Mouse (Mus musculus) gastrocnemius, postnatal 14 days (tissue): Measurements from ENCODE around the gene Cnpy2. TPM values are rescaled to one million over a fixed set of nuclear protein-coding genes. Genes with fewer than 3 reads are reported as not detected.
A peak's percentile ranks its signal among the peaks of the same experiment; 100 is the strongest.
"Not testable (repeated sequence)": the region's sequence is repeated elsewhere in the genome, so short reads cannot be mapped to it uniquely, and the experiment has no call there.

ENCODE experiments used
- DNase-seq: peaks from one replicate; pipeline ENCODE4 v3.0.0; 2021; ENCODE audit warnings: mixed read lengths
- intact Hi-C: fragments of 180-260 bp; cut with DNase I; formaldehyde crosslinking; loops from one replicate; pipeline ENCODE4 v1.15.1; 2025; ENCODE audit warnings: low total_unique reads
- long read RNA-seq, 2 experiments: library from polyadenylated mRNA; stranded (forward); transcript quantifications; one replicate each; pipeline ENCODE4 v2.0.0; 2021
- total RNA-seq, 2 experiments: library from RNA; stranded (reverse); gene quantifications; 2 replicates each; pipeline ENCODE4 v1.2.3; 2021

Gene Cnpy2
- total RNA-seq, result 10 to 100 TPM; 47.2 to 55.8 TPM
- long read RNA-seq, experiment 1, transcript Cnpy2-202 (6 exons, 1,383 nt), result major isoform, 20 of 21 reads
- long read RNA-seq, experiment 1, partial matches to known transcripts, result 0 of 21 reads
- long read RNA-seq, experiment 1, other reads (novel, unspliced or antisense), result 1 of 21 reads
- long read RNA-seq, experiment 2, transcript Cnpy2-202 (6 exons, 1,383 nt), result major isoform, 32 of 37 reads
- long read RNA-seq, experiment 2, partial matches to known transcripts, result 1 of 37 reads
- long read RNA-seq, experiment 2, other reads (novel, unspliced or antisense), result 3 of 37 reads

DNA sequence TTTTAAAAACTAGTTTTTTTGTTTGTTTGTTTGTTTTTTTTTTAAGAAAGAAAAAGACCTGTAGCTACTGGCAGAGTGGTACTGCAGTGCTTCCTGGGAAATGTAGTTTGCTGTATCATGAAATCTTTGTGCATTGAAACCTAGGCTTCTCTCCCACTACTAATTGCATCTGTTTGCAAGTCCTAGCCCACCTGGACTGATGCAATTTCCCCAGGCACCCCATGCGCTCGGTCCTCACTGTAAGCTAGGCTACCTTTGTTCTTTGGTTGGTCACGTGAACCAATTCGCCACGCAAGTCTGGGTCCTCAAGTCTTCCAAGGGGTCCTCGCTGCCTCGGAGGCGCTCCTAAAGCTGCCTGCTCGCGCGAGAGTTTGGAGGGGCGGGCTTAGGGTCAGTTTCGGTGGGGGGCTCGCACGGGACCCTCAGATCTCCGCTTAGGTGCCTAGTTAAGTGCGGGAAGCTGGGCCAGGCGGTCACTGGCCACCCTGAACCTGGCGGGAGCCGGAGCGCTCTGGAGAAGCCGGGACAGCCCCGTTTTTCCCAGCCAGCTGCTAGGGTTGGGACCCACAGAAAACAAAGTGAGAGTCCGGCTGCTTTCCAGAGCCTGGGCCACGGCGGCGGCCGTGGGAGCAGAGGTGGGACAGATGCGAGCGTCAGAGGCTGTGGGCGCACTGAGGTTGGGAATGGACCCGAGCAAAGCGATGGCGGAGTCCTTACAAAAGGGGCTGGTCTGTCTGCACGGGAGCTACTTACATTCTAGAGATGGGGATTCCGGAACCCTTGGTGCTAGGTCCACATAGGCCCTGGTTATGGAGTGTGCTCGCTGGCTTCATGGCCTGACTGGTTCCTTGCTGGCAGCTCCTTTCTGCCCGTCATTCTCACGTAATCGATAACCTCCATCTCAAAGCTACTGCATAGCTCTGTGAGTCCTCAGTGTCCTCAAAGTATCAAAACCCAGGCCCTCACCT lies at the start of gene Cnpy2:
Gene Cnpy2, plus strand, starts transcription at position 319 of the 968 bp plus-strand sequence.
- DNase-seq, result peak; percentile 85
- intact Hi-C loops, result no loop called here

DNA sequence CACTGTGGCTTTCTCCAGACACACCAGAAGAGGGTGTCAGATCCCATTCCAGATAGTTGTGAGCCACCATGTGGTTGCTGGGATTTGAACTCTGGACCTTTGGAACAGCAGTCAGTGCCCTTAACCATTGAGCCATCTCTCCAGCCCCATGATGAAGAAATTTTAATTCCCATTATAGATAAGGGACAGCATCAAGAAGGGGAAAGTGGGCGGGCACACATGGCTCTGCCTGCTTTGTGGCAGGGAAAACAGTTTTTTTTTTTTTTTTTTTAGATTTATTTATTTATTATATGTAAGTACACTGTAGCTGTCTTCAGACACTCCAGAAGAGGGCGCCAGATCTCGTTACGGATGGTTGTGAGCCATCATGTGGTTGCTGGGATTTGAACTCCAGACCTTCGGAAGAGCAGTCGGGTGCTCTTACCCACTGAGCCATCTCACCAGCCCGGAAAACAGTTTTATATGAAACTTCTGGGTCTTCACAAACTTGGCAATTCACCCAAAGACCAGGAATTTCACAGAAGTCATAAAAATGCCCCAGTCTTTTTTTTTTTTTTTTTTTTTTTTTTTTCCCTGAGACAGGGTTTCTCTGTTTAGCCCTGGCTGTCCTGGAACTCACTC lies 49.3 kb upstream of the Cnpy2 start:
- DNase-seq, intact Hi-C loops: not testable (repeated sequence)

DNA sequence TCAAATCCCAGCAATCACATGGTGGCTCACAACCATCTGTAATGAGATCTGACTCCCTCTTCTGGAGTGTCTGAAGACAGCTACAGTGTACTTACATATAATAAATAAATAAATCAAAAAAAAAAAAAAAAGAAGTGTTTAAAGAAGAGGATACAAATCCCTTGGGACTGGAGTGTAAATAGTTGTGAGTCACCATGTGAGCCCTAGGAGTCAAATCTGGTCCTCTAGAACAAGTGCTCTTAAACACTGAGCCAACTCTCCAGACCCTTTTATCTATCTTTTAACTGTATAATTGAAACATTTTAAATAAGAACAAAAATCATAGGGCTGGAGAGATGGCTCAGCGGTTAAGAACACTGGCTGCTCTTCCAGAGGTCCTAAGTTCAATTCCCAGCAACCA lies 46.9 kb upstream of the Cnpy2 start:
- DNase-seq, intact Hi-C loops: not testable (repeated sequence)

DNA sequence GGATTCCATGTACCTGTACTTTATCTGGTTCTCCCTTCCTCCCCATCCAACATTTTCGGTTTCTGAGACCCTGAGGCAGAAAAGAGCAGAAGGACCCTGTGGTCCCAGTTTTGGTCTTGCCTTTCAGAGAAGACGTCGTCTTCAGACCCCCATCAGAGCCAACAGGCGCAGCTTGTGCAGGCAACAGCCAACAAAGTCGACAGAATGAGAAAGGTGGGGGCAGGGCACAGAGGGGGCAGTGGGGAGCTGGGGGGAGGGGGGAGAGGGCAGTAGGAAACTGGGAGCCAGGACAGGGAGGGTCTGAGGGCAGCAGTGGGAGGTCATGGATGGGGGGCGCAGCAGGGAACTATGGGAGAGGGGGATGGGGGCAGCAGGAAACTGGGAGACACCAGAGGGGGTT lies 44.1 kb upstream of the Cnpy2 start:
- intact Hi-C loops, result no loop called here
- no peak for DNase-seq

DNA sequence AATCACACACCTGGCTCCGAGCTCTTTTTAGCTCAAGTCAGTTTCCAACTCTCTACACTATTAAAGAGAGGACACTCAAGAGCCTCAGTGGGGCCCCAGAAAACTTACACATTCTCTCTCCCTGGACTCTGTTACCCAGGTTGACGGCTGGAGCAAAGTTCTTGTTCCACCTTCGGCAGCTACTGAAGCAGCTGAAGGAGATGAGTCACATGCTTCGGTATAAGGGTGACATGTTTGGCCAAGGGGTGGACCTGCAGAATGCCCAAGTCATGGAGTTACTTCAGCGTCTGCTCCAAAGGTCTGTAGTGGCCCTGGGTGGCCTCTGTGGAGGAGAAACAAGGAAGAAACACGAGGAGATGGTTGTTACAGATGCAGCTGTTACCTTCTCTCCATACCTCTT lies 41.3 kb upstream of the Cnpy2 start:
- DNase-seq, result no peak
- intact Hi-C loops, result loop anchor here (5.0 kb wide), 1 partner anchor 69 kb away; the partner anchor contains the start of gene Spryd4

DNA sequence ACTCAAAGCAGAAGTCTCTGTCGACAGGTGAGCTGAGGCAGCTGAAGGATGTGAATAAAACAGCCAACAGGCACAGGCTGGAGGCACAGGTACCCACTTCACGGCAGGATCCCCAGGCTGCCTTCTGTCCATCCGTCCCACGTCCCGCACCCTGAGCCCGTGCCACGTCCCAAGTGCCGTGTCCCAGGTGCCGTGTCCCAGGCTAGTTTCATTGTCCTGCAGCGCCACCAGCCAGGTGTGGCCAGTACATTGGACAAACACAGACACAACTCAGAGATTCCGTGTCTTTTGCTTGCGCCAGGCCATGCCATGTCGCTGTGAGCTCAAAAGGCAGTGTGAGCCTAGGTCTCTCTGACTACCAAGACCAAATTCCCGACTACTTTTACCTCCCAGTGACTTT lies 40.6 kb upstream of the Cnpy2 start:
- intact Hi-C loops, result loop anchor here (5.0 kb wide), 1 partner anchor 69 kb away; the partner anchor contains the start of gene Spryd4
- DNase-seq, result no peak

DNA sequence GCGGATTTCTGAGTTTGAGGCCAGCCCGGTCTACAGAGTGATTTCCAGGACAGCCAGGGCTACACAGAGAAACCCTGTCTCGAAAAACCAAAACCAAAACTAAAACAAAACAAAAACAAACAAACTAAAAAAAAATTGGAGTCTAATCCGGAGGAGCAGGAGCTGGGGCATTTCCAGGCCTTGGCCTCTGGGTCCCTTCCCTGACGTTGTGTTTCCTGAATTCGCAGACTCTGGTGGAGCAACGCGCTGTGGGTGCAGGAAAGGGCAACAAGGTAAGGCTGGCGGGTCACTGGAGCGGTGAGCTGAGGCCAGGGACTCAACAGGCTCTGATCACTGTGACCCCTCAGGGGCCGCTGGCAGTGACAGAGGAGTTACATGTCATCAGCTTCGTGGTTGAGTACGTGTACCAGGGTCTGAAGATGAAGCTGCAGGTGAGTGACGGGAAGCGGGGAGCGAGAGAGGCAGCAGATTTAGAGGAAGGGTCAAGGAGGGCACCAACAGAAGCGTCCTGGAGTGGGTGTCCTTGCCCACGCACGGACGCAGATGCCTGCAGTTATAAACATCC lies 39.3 kb upstream of the Cnpy2 start:
- no peak for DNase-seq
- intact Hi-C loops, result loop anchor here (5.0 kb wide), 1 partner anchor 71 kb away; the partner anchor contains the start of gene Spryd4

DNA sequence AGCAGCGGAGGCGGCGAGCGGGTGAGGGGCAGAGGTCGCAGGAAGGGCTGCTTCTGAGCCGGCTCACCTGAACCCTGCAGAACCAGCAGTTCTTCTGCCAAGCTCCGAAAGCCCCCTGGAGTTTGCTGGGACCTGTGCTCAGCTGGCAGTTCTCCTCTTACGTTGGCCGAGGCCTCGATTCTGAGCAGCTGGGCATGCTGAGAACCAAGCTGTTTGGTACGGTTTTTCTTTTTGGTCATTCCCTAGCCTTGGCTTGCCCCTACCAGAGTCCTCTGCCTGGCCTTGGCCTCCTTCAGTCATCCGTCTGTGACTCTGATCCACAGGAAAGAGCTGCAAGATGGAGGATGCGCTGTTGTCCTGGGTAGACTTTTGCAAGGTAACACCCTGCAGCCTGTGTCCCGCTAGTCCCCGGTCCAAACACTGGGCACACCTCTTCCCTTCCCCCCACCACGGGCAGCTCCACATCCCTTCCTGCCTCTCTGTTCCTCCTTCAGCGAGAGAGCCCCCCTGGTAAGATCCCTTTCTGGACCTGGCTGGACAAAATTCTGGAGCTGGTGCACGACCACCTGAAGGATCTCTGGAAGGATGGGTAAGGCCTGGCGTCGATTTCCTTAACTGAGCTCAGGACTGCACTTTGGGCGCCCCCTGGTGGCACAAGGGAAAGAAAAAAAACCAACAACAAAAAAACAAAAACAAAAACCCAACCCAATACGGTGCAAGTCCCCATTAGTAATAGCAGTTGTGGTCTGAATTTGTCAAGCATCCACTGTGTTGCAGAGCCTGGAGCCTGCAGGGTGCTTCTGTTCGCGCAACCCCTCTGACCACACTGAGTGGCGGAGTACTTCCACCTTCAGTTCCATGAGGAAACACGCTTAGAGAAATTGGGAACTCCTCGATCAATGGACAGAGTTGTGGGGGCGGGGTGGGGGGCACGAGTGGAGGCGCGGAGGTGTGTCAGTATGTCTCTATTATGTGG lies 38.4 kb upstream of the Cnpy2 start:
- DNase-seq, result peak; percentile 64
- intact Hi-C loops, result loop anchor here (5.0 kb wide), 1 partner anchor 72 kb away; the partner anchor contains the start of gene Spryd4

DNA sequence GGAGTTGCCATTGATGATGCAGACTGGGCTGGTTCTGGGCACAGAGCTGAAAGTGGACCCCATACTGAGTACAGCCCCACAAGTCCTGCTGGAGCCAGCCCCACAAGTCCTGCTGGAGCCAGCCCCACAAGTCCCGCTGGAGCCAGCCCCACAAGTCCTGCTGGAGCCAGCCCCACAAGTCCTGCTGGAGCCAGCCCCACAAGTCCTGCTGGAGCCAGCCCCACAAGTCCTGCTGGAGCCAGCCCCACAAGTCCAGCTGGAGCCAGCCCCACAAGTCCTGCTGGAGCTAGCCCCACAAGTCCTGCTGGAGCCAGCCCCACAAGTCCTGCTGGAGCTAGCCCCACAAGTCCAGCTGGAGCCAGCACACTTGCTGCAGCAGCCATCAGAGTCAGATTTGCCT lies 31.7 kb upstream of the Cnpy2 start:
- peak; percentile 65 for DNase-seq
- intact Hi-C loops, result not testable (repeated sequence)

DNA sequence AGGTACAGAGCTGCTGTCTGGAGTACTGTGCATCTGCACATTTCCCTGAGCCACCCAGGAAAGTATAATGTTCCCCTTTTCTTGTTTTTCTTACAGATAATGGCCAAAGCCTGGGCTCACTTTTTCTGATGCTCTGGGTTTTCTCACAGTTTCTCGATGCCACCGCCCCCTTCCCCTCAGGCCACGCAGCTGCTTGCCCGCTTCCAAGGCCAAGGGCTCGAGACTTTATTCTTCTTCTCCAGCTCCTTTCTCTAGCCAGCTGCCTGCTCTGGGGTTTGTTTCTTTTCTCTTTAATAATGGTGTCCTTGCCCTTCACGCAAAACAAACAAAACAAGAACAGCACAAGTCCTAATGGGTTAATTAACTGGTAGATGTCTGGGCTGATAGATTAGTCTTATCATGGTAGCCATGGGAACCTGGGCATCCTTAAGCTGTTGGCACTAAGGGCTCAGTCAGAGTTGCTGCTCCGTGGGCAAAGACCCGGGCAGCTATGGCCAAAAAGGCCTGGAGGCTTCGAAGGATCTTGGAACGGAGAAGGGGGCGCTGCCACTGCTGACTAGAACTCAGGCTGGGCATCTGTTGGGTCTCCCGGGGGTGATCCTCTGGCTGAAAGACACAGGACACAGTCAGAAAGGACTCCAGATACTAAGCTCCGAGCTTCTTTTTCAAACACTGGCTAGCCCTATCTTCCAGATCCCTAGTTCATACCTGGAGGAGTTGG lies 25.7 kb upstream of the Cnpy2 start:
- intact Hi-C loops, result no loop called here
- DNase-seq, result no peak

DNA sequence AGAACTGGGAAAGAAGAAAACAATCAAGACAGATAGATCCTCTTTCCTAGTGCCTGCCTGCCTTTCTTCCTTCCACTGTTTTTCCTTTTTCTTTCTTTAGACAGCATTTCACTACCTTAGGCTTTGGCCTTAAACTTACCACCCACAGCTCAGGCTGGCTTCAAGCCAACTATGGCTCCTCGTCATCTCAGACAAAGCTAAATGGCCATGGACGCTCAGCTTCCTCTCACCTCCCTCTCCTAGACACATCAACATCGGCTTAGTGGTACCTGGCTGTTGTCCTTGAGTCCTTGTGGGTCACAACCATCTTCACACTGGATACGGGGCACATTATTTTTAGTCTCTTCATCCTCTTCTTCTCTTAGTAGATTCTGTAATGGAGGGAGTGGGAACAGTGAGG lies 25.0 kb upstream of the Cnpy2 start:
- no peak for DNase-seq
- intact Hi-C loops, result no loop called here

DNA sequence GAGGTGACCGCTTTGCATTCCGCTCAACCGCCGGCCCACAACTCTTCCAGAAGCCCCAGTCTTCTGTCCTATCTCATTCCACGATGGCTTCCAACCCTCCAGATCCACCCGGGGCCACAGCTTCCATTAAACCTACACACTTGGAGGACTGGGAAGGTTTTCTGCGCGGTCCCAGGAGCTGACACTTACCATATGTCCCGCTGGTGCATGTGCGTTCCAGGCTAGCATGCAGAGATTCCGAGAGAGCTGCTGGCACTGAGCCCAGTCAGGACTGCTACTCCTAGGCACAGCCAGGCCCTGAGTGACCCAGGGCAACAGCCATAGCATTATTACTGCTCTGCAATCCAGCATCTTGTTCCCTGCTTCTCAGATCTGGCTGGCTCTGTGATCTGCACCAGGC lies 24.6 kb upstream of the Cnpy2 start:
- intact Hi-C loops, result no loop called here
- no peak for DNase-seq

DNA sequence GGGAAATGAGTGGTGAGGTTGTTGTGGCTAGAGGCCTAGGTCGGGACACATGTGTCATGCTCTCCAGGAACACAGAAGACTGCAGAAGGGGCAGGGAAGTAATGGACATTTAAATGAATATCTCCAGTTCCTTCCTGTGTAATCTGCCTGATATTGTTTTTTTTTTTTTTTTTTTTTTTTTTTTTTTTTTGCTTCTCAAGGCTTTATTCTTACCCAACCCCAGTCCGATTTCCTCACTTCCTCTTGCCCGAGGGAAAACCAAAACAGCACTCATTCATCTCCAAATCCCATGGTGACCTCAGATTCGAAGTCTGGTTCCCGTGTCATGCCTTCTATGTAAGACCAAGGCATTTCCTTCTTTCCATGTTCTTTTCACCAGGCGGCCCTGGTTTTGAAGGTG lies 24.0 kb upstream of the Cnpy2 start:
- intact Hi-C loops, result no loop called here
- DNase-seq, result no peak

DNA sequence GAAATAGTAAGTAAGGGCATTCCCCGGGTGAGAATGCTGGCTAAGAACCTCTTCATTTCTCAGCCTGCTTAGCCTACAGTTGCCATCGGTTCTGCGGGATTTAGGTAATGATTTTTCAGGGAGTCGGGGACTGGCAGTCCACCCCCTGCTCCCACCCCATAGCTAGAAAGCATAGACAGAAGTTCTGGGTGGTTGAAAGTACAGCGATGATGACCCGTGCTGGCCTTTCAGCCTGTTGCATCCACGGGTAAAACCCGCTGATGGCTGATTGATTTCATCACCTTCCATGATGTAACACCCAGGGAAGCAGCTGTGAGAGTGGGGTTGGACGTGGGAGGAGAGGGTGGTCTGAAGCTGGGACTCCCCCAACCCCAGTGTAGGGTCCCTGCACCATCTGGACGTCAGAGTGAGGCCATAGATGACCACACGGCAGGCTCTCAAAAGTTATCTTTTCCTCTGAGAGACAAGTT lies 23.5 kb upstream of the Cnpy2 start, which contains the start of gene Il23a:
Gene Il23a, minus strand, starts transcription at position 51 of the 470 bp plus-strand sequence.
- intact Hi-C loops, result no loop called here
- no peak for DNase-seq

DNA sequence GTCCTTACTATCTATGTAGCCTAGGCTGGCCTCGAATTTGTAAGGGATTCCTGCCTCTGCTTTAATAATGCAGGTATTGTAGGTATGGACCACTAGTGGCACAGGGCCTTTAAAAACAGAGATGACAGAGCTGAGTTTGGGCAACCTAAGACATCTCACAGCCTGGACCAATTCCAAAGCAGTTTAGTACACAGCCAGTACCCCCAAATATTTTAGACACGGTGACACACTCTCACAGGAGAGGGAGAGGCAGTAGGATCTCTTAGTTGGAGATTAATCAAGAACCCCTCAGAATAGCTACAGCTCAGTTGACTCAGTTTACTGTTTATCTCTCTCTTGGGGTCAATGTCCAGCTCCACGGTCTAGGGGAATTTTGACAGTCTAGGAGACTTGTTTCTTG lies 19.9 kb upstream of the Cnpy2 start:
- DNase-seq, result no peak
- intact Hi-C loops, result no loop called here

DNA sequence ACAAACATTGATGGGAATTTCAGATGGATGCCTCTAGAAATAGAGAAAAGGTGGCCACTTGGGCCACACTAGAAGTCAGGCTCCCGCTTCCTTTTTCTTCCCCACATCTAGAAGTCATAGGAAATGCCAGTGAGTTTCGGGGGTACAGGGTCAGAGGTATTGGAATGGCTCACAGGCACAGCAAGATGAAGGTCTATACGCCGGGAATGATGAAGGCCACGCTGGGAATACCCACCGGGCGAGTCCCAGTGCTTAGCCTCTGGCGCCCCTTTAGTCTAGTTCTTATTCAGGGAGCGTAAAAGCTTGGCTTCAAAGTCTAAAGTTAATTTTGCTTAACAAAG lies 19.5 kb upstream of the Cnpy2 start:
- intact Hi-C loops, result no loop called here
- DNase-seq, result no peak

DNA sequence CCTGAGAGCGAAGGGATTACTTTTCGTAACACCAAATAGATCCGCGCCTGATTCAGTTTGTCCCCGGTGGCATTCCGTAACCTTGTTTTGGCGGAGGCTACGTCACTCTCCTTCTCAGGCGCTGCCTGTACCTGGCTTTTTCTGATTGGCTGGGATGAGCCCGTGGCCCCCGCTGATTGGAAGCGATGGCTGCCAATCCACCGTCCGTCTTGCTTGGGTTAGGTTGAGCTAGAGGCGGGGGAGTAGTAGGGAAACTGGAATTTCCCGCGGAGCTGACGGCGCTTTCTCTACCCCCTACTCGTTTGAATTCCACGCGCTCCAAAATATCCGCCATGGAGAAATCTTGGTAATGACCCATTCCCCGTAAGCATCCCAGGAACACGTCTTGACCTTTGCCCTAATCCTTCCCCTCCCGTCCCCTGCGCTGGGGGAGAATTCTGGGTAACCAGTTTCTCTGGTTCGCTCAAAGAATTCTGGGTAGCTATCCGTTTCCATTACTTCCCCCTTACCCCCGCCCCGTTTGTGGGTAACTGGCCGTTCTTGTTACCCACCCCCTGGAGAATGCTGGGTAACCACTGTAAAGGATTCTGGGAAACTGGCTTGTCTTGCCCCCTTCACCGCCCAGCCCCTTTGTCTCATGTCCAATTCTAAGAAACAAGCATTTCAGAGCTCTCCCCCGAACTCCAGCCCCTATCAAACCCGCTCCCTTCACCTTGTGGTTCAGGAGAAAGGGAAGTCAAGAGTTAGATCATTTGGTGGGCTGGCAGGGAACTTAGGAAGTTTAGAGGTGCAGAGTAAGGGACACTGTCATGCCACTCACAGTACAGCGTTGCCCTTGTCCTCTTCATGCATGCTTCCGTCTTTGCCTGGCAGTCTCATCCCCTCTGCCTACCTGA lies 18.9 kb upstream of the Cnpy2 start, which contains the start of gene Pan2:
Gene Pan2, plus strand, starts transcription at position 210 of the 896 bp plus-strand sequence.
- peak; percentile 98 for DNase-seq
- intact Hi-C loops, result no loop called here
